Mouse (Mus musculus) retina, embryonic 14.5 days (tissue): ENCODE results near the gene Olfr693.
"Not testable (repeated sequence)": the region's sequence is repeated elsewhere in the genome, so short reads cannot be mapped to it uniquely, and the experiment has no call there.

ENCODE experiments used
- DNase-seq: peaks from one replicate; pipeline ENCODE4 v3.0.0-alpha.2; 2015; ENCODE audit warnings: low spot score

Gene Olfr693

DNA sequence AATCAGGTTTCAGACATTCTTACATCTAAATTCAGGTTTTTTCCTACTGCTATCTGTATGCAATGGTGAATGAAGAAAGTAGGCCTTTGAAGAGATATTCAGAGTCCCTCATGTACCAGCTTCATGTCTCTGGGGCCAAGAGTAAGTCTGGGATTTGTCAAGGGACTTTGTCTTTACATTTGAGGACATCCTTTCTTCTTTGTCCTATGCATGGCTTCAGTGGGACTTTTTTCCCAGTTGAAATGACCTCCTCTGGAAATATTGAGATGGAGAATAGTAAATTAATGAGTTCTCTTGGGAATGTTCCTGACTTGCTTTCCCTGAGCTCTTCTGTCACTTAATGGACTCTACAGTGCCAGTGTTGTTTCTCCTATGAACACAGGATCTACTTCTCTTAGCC is at the start of gene Olfr693:
Gene Olfr693, minus strand, starts transcription at position 101 of the 400 bp plus-strand sequence.
- DNase-seq = no peak

DNA sequence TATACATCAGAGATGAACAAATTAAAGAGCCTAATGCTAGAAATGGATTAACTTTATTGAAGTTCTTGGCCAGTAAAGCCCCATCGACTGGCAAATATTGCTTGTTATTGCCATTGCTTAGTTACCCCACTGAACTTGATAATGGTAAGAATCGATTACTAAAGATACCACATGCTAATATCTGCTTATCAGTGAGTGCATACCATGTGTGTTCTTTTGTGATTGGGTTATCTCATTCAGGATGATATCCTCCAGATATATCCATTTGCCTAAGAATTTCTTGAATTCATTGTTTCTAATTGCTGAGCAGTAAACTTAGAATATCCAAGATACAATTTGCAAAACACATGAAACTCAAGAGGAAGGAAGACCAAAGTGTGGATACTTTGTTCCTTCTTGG is 45.3 kb upstream of the Olfr693 start:
- DNase-seq = not testable (repeated sequence)

DNA sequence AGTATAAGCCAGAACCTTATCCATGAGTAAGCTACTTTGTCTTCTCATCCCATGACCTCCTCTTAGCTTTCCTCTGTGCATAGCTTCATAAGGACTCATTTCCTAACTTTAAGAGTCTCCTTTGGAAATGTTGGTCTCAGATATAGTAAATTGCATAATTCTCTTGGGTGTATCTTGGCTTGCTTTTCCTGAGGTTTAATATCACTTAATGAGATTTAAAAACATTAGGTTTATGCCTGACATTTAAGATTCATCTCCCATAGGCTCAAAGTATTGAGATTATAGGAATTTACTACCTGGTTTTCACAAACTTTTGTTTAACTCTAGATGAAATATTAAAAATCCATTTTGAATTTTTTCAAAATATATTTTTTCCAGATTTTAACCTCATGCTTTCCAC is 35.9 kb upstream of the Olfr693 start, which contains the start of gene Olfr695:
Gene Olfr695, minus strand, starts transcription at position 101 of the 400 bp plus-strand sequence.
- DNase-seq = no peak

DNA sequence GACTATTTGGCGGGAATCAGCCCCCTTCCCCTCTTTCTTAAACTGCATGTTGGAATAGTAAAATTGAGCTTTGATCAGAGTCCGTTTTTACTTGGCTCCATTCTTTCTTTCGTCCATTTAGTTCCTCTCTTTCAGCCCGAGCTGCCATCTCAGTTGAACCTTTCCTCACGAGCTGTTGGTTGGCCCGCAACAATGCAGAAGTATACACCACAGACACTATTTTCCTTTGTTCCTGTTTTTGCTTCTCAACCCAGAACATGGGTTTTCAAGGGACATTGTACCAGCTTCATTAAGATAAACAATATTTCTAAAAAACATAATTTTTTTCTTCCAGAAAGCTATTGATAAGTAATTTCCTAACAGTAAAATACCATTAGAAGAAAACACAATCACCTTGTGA is 31.1 kb upstream of the Olfr693 start:
- no peak for DNase-seq

DNA sequence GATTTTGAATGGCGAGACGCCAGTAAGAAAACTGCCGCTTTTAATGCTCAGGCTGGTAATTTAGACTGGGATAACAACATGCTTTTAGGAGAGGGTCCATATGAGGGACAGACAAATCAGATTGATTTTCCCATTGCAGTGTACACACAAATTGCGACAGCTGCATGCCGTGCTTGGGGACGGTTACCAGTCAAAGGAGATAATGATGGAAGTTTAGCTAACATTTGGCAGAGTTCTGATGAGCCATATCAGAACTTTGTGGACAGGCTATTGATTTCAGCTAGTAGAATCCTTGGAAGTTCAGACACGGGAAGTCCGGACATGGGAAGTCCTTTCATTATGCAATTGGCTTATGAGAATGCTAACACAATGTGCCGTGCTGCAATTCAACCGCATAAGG is 27.3 kb upstream of the Olfr693 start:
- not testable (repeated sequence) for DNase-seq

DNA sequence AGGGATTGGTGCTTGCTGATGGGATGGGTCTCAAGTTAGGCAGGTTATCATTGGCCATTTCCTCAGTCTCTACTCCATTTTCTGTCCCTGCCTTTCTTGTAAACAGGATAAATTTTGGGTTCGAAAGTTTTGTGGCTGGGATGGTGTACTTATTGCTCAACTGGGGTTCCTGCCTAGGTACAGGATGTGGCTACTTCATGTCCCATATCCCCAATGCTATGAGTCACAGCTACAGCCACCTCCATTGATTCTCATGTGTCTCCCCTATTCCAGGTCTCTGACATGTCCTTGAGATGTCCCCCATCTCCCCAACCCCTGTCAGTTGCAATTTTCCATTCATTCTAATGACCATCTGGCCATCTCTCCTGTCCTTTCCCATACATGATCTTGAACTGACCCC is 16.5 kb upstream of the Olfr693 start:
- DNase-seq = no peak

DNA sequence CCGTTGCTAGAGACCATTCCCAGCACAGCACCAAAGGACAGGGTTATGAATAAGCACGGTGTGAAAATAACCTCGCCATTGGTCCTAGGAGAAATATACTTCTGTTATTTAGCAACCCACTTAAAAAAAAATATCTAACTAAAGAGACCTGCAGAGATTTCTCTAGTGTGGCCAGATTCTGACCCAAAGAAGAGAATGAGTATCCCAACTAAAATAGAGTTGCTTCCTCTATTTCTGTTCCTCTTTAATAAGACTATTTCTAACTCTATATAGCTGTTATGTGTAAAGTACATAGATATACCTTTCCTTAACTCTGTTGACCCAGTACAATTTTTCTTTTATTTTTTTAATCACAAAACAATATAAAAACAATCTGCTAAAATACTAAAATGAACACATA is 12.6 kb upstream of the Olfr693 start:
- no peak for DNase-seq

DNA sequence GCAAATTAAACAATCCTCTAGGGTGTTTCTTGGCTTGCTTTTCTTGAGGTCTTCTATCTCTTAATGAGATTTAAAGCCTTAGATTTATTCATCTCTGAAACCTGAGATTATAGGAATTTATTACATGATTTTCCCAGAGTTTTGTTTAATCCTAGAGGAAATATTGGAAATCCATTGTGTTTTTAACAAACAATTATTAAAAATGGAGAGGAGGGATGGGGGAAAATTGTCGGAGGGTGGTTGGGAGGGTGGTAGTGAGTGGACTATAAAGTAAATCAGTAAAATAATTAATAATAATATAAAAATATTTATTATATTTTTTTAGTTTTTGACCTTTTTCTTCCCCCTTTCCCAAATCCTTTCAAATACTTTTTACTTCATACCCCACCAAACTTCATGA is 11.3 kb upstream of the Olfr693 start, which contains the start of gene Olfr694:
Gene Olfr694, minus strand, starts transcription at position 101 of the 400 bp plus-strand sequence.
- no peak for DNase-seq

DNA sequence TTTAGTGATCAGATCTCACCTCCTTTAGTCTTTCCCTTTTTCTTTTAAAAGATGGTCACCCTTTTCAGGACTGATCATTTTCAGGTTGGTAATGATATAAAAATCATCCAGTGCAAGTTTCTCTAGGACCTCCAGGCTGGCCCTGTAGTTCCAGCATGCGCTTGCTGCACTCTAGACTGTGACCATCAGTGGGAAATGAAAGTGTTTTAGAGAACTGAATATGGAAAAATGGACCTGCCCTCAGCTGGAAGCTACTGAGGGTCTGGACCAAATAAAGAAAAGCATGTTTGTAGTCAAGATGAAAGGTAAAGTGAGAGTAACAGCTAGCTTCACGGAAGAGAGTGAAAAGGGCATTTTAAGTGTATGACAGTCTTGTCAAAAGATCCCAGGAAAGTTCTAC is 5.0 kb upstream of the Olfr693 start:
- DNase-seq = no peak

DNA sequence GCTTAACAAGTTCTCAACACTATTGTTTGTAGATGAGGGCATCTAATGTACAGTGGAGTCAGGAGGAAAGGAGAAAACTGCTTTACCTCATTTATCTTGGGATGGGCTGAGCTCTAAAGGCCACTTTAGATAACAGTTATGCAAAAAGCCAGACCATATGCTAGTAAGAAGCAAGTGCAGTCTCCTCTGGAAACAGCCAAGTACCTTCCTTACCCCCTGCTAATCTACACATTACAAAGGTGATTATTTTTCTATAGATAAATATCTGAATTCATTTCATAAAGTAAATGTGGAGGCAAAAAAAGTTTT is 28.1 kb downstream of the Olfr693 start:
- no peak for DNase-seq

DNA sequence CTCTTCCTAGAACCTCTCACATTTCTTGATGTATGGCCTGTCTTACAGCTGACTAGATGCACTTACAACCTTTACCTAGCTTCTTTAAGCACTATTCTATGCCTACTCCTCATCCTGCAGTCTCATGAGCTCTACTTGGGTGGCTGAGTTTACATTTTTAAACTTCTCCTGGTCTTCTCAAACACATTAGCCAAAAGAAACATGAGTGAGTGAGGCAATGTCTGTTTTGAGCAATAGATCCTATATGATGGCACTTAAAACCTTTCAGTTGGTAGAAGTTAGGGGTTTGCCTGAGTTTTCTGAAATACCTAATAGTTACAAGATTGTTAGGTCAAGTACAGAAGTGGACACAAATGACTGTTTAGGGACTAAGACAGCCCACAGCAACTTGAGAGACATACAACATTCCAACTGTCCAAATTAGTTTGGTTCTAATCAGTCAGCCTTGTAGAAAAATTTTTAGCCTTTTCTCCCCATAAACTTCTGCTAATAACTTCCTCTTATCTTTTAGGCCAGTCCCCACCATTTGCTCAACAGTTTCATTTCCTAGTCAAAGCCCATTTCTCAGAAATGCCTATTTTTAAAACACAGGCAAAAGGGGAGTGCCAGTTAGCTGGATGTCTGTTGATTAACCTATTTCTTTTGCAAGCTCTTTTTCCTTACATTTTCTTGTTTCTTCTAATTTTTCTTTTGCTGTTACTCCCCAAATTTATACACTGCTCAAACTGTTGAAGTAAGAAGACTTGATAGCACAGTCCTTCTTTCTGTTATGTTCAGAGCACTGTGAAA is 28.6 kb downstream of the Olfr693 start:
- DNase-seq = no peak

DNA sequence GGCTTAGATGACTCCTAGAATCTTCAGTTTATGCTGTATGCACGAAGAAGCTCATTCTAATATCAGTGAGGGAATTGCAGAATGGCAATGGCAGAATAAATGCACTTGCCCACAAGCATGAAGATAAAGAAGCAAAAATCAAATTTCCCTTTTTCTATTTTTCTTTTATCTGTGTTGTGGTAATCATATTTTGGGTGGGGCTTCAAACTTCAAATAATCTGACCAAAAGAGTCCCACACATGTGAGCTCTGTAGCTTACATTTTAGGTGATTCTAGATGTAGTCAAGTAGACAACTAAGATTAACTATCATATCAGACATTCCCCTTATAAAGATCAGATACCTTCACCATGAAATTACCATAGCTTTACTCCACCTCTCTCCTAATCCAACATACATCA is 30.6 kb downstream of the Olfr693 start:
- DNase-seq = no peak

DNA sequence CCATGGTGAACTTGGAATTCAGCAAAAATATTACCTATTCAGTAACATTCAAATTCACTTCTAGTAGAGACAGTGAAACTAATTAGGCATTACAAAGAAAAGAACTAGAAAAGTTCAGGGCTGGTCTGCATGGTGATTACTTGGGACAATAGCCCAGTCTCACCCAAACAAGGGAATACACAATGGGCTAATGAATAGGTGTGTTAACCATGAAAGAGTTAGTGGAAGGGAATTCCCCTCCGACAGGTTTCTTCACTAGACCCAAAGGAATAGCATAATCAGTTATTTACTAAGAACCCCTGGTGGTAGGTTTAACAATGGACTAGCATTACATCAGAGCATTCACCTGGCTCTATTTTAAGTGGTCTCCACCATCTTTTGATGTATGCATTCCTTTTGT is 35.1 kb downstream of the Olfr693 start:
- DNase-seq = no peak

DNA sequence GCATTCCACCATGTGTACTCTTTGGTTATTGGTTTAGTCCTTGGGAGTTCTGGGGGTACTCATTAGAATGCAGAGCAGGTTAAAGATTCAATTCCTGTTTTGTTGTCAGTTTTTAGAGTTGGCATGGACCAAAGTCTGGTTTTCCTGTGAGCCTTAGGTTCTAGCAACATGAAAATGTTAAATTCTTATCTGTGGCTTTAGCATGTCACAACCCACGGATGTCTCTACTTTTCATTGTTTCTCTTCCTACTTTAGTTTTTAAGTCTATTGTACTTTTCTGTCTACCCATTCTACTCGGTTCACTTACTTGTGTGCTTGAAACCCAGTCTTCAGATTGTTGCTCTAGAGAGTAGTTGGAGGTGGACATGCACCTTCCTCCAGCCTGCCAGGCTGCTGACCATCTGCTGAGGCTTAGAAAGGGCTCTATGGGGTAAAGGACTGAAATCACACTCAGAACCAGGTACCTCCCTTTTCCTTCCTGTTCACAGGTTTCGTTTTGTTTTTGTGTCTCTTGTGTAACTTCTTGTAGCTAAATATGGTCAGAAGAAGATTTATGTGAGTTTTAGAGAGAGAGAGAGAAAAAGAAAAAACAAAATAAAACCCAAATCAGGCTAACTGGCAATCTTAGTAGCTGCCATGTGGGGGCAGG is 36.0 kb downstream of the Olfr693 start:
- DNase-seq = no peak

DNA sequence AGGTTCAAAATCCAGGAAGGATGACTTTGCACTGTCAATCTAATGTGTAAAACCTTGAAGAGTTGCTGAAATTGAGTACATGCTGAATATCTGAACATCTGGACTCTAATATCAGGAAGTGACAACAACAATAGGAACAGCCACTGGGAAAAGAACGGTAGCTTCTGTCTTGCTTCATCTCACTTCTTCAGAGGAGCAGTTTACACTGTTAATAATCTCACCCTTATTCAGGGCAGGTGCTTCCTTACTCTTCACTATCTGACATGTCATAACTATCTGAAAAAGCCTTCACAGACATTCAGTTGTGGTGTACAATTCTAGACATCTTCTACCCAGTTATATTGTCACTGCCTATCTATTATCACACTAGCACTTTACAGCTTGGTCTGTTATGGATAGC is 39.5 kb downstream of the Olfr693 start:
- DNase-seq = no peak

DNA sequence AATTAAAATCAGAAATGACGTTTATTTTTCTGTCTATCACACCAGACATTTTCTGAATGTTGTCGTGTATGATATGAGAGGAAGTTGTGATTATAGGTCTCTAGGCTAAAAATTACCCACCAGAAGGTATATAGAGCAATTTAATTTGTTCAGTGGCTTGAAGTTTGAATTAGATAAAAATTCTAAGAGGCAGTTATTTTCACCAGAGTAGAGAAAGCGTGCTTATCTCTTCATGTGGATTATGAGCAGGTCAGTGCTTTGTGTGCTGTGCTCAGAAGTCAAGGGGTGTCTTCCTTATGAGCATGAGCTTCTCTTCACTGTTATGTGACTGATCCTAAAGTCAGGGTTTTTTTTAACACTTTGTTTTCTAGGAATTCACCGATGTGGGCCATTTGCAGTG is 44.8 kb downstream of the Olfr693 start:
- DNase-seq = no peak
